Comparison of ENCODE assay signal across 8 mouse cellular contexts in the genomic region with DNA sequence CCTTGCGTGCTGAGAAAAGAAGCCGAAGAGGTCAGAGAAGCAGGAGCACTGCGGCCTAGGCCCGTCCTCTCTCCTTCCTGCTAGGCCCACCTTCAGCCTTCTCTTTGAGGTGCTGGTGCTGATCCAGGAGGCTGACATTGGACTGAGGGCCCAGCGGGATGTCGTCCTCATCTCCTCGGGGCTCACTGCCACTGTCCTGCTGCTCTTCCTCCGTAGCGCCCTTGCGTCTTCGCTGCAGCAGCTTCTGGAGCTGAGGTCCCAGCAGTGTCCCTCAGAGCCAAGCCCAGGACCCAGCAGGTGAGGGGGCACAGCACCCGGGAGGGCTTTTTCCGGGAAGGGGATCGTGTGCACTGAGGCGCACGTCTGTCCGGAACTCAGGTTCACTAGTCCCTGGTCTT. TPM values are rescaled to one million over a fixed set of nuclear protein-coding genes. Genes with fewer than 3 reads are reported as not detected.
DNase-seq lines count a peak whose midpoint lies in the region; ATAC-seq and TF ChIP-seq lines count a peak whose summit lies in the region.

No protein-coding gene starts in this region.

- H3K27ac ChIP-seq in layer of hippocampus, adult 2 months = peak overlapping the region; percentile 92
- H3K27ac ChIP-seq in hindbrain, embryonic 14.5 days = peak overlapping the region; percentile 84
- peak overlapping the region; percentile 84 for H3K27ac ChIP-seq in midbrain, embryonic 15.5 days

- TF ChIP-seq CTCF in layer of hippocampus, adult 2 months (conservative IDR thresholded peaks at IDR 0.05) = no peak

- peak overlapping the region; percentile 83 for H3K4me2 ChIP-seq in hindbrain, embryonic 14.5 days (replicated peaks)
- peak overlapping the region; percentile 95 for H3K4me2 ChIP-seq in midbrain, embryonic 15.5 days

- peaks cover 80% of the 10 kb centered on the region for H3K36me3 ChIP-seq in hindbrain, embryonic 14.5 days (replicated peaks; ENCODE audit: control insufficient read depth, insufficient read depth)
- H3K36me3 ChIP-seq in midbrain, embryonic 15.5 days (replicated peaks) = peaks cover 51% of the 10 kb centered on the region

- peak overlapping the region; percentile 76 for H3K4me3 ChIP-seq in layer of hippocampus, adult 2 months
- H3K4me3 ChIP-seq in hindbrain, embryonic 14.5 days (replicated peaks; ENCODE audit: low read length) = peak overlapping the region; percentile 77
- peak overlapping the region; percentile 96 for H3K4me3 ChIP-seq in midbrain, embryonic 15.5 days

- no peaks in the 10 kb centered on the region for H3K9me3 ChIP-seq in hindbrain, embryonic 14.5 days (ENCODE audit: control insufficient read depth, low read length)
- H3K9me3 ChIP-seq in midbrain, embryonic 15.5 days = no peaks in the 10 kb centered on the region

- no peaks in the 10 kb centered on the region for H3K27me3 ChIP-seq in hindbrain, embryonic 14.5 days (ENCODE audit: control insufficient read depth, insufficient read depth, low read length)
- no peaks in the 10 kb centered on the region for H3K27me3 ChIP-seq in midbrain, embryonic 15.5 days (replicated peaks)

- no peak for DNase-seq in layer of hippocampus, adult 2 months (ENCODE audit: low spot score in 2 of 2)
- no peak for DNase-seq in layer of hippocampus, adult 8-10 months (ENCODE audit: low spot score in 2 of 2)
- DNase-seq in cerebellum, adult 8-10 months = peak; percentile 43
- DNase-seq in hindbrain, embryonic 14.5 days (ENCODE audit: low spot score) = no peak
- no peak for DNase-seq in urinary bladder, adult 18-20 months (ENCODE audit: low spot score in 2 of 2)
- DNase-seq in adrenal gland, postnatal 36 days = no peak

- WGBS in hindbrain, embryonic 14.5 days = 21% methylated on average over 17 of the region's 17 CpGs
- WGBS in midbrain, embryonic 15.5 days = 18% methylated on average over 17 of the region's 17 CpGs

- peak overlapping the region; percentile 86 for H3K9ac ChIP-seq in hindbrain, embryonic 14.5 days
- H3K9ac ChIP-seq in midbrain, embryonic 15.5 days = peak overlapping the region; percentile 89

- no peak for ATAC-seq in hindbrain, embryonic 14.5 days (ENCODE audit: low FRiP score)
- no peak; the same call in 1 of the 2 replicates for ATAC-seq in midbrain, embryonic 15.5 days (replicated peaks)
- ATAC-seq in megakaryocyte progenitor cell, adult 5-6 weeks (replicated peaks; ENCODE audit: poor library complexity) = no peak

- H3K4me1 ChIP-seq in hindbrain, embryonic 14.5 days (replicated peaks; ENCODE audit: control insufficient read depth, insufficient read depth, low read length) = peaks cover 9% of the 10 kb centered on the region
- peaks cover 18% of the 10 kb centered on the region for H3K4me1 ChIP-seq in midbrain, embryonic 15.5 days

RNA-seq across cellular contexts. Expression of gene Ddx41, which starts 0.7 kb away (rescaled TPM):
- total RNA-seq in layer of hippocampus, adult 2 months (2021) = 10 to 100 TPM; 56.2 to 60.6 TPM
- total RNA-seq in layer of hippocampus, adult 8-10 months (2022) = 10 to 100 TPM; 54.4 to 64.1 (median 56.3) TPM
- polyA plus RNA-seq in hindbrain, embryonic 14.5 days (2014; fragmentation: Nextera tagmentation; extraction: Ambion mirVana) = 49.5 and 51.1 TPM in 2 replicates
- 61.2 and 63.6 TPM in 2 replicates for polyA plus RNA-seq in midbrain, embryonic 15.5 days (2015; fragmentation: Nextera tagmentation; extraction: Ambion mirVana)
- 28.0 and 29.1 TPM in 2 replicates for total RNA-seq in megakaryocyte progenitor cell, adult 5-6 weeks (2015)
- 66.9 and 78.0 TPM in 2 replicates for total RNA-seq in megakaryocyte progenitor cell, adult 5-6 weeks (2017)
- 10 to 100 TPM; 47.3 to 51.7 TPM for total RNA-seq in adrenal gland, postnatal 36 days (2021)

RNA-seq across cellular contexts. Expression of gene Dok3, which starts 6.7 kb away (rescaled TPM):
- total RNA-seq in layer of hippocampus, adult 2 months (2021) = 10 to 100 TPM; 12.2 to 13.7 TPM
- total RNA-seq in layer of hippocampus, adult 8-10 months (2022) = 10 to 100 TPM in 2 of 4 experiments, 1 to 10 TPM in 2; 6.4 to 20.4 (median 12.1) TPM
- 3.8 and 5.7 TPM in 2 replicates for polyA plus RNA-seq in hindbrain, embryonic 14.5 days (2014; fragmentation: Nextera tagmentation; extraction: Ambion mirVana)
- 5.6 and 6.4 TPM in 2 replicates for polyA plus RNA-seq in midbrain, embryonic 15.5 days (2015; fragmentation: Nextera tagmentation; extraction: Ambion mirVana)
- 18.1 and 34.6 TPM in 2 replicates for total RNA-seq in megakaryocyte progenitor cell, adult 5-6 weeks (2015)
- 22.9 and 31.2 TPM in 2 replicates for total RNA-seq in megakaryocyte progenitor cell, adult 5-6 weeks (2017)
- 1 to 10 TPM; 2.3 to 4.6 TPM for total RNA-seq in adrenal gland, postnatal 36 days (2021)

RNA-seq across cellular contexts. Expression of gene Pdlim7, which starts 22.3 kb away (rescaled TPM):
- 10 to 100 TPM; 97.4 to 99.9 TPM for total RNA-seq in layer of hippocampus, adult 2 months (2021)
- total RNA-seq in layer of hippocampus, adult 8-10 months (2022) = 10 to 100 TPM; 88.7 to 99.2 (median 95.5) TPM
- polyA plus RNA-seq in hindbrain, embryonic 14.5 days (2014; fragmentation: Nextera tagmentation; extraction: Ambion mirVana) = 139 and 141 TPM in 2 replicates
- 167 and 171 TPM in 2 replicates for polyA plus RNA-seq in midbrain, embryonic 15.5 days (2015; fragmentation: Nextera tagmentation; extraction: Ambion mirVana)
- 12.7 and 13.0 TPM in 2 replicates for total RNA-seq in megakaryocyte progenitor cell, adult 5-6 weeks (2015)
- 5.3 and 5.9 TPM in 2 replicates for total RNA-seq in megakaryocyte progenitor cell, adult 5-6 weeks (2017)
- 10 to 100 TPM; 15.2 to 23.9 TPM for total RNA-seq in adrenal gland, postnatal 36 days (2021)

RNA-seq across cellular contexts. Expression of gene Fam193b, which starts 35.1 kb away (rescaled TPM):
- total RNA-seq in layer of hippocampus, adult 2 months (2021) = 10 to 100 TPM; 95.3 to 97.7 TPM
- 100 to 1,000 TPM in 2 of 4 experiments, 10 to 100 TPM in 2; 84.9 to 113 (median 94.5) TPM for total RNA-seq in layer of hippocampus, adult 8-10 months (2022)
- 41.4 and 47.4 TPM in 2 replicates for polyA plus RNA-seq in hindbrain, embryonic 14.5 days (2014; fragmentation: Nextera tagmentation; extraction: Ambion mirVana)
- 62.9 and 65.2 TPM in 2 replicates for polyA plus RNA-seq in midbrain, embryonic 15.5 days (2015; fragmentation: Nextera tagmentation; extraction: Ambion mirVana)
- total RNA-seq in megakaryocyte progenitor cell, adult 5-6 weeks (2015) = 24.9 and 29.1 TPM in 2 replicates
- 21.8 and 25.1 TPM in 2 replicates for total RNA-seq in megakaryocyte progenitor cell, adult 5-6 weeks (2017)
- 10 to 100 TPM; 32.3 to 40.4 TPM for total RNA-seq in adrenal gland, postnatal 36 days (2021)

RNA-seq across cellular contexts. Expression of gene Tmed9, which starts 37.7 kb away (rescaled TPM):
- 100 to 1,000 TPM; 133 to 138 TPM for total RNA-seq in layer of hippocampus, adult 2 months (2021)
- total RNA-seq in layer of hippocampus, adult 8-10 months (2022) = 100 to 1,000 TPM; 124 to 139 (median 130) TPM
- 45.7 and 53.6 TPM in 2 replicates for polyA plus RNA-seq in hindbrain, embryonic 14.5 days (2014; fragmentation: Nextera tagmentation; extraction: Ambion mirVana)
- polyA plus RNA-seq in midbrain, embryonic 15.5 days (2015; fragmentation: Nextera tagmentation; extraction: Ambion mirVana) = 93.5 and 93.8 TPM in 2 replicates
- total RNA-seq in megakaryocyte progenitor cell, adult 5-6 weeks (2015) = 92.3 and 117 TPM in 2 replicates
- 194 and 211 TPM in 2 replicates for total RNA-seq in megakaryocyte progenitor cell, adult 5-6 weeks (2017)
- 100 to 1,000 TPM; 196 to 197 TPM for total RNA-seq in adrenal gland, postnatal 36 days (2021)
